Mouse (Mus musculus): ENCODE results near the gene Bahcc1. TPM values are rescaled to one million over a fixed set of nuclear protein-coding genes. Genes with fewer than 3 reads are reported as not detected.

The Bahcc1 gene
- total RNA-seq, 2 experiments from 2014 or later = 3.5 to 5.0 TPM

GRCm38 (mm10) chr11:120228116-120228890 lies 4.4 kb upstream of the Bahcc1 start:
- DNase-seq = peak in 1 of 2 experiments; percentile 13

- peak in 1 of 2 experiments; percentile 35 for DNase-seq
These were observed 3.8 kb upstream of the Bahcc1 start for GRCm38 (mm10) chr11:120228911-120229437.

GRCm38 (mm10) chr11:120229861-120230751 lies 2.6 kb upstream of the Bahcc1 start:
- peak; percentile 86 to 92 for DNase-seq

- DNase-seq = peak in 1 of 2 experiments; percentile 84
These were observed 1.8 kb upstream of the Bahcc1 start for GRCm38 (mm10) chr11:120230841-120231370.

- DNase-seq = peak; percentile 99 to 100
These were observed 1.4 kb upstream of the Bahcc1 start for GRCm38 (mm10) chr11:120231379-120231778.

- DNase-seq = peak; percentile 68 to 84
These were observed 841 bp downstream of the Bahcc1 start for GRCm38 (mm10) chr11:120233441-120234135.

GRCm38 (mm10) chr11:120234136-120234775 lies 1.5 kb downstream of the Bahcc1 start:
- peak; percentile 63 to 86 for DNase-seq

GRCm38 (mm10) chr11:120234776-120235181 lies 2.0 kb downstream of the Bahcc1 start:
- DNase-seq = peak; percentile 63 to 81

GRCm38 (mm10) chr11:120235385-120236113 lies 2.8 kb downstream of the Bahcc1 start:
- peak; percentile 58 to 84 for DNase-seq

- DNase-seq = no peak
These were observed 3.3 kb downstream of the Bahcc1 start for GRCm38 (mm10) chr11:120236114-120236437.

GRCm38 (mm10) chr11:120236438-120237165 lies 3.9 kb downstream of the Bahcc1 start:
- peak; percentile 65 to 82 for DNase-seq

GRCm38 (mm10) chr11:120237166-120238131 lies 4.7 kb downstream of the Bahcc1 start:
- DNase-seq = peak; percentile 76 to 82

GRCm38 (mm10) chr11:120238306-120238705 lies 5.6 kb downstream of the Bahcc1 start:
- peak in 1 of 2 experiments; percentile 45 for DNase-seq

- peak; percentile 60 to 70 for DNase-seq
These were observed 6.1 kb downstream of the Bahcc1 start for GRCm38 (mm10) chr11:120238751-120239359.

GRCm38 (mm10) chr11:120239581-120239991 lies 6.8 kb downstream of the Bahcc1 start:
- DNase-seq = peak in 1 of 2 experiments; percentile 43

GRCm38 (mm10) chr11:120240206-120240605 lies 7.5 kb downstream of the Bahcc1 start:
- peak; percentile 84 to 90 for DNase-seq

- peak in 1 of 2 experiments; percentile 62 for DNase-seq
These were observed 8.5 kb downstream of the Bahcc1 start for GRCm38 (mm10) chr11:120240941-120241890.

All from heart, adult 18-20 months (tissue).